19 mouse cellular contexts compared by ENCODE assay signal in the genomic region with DNA sequence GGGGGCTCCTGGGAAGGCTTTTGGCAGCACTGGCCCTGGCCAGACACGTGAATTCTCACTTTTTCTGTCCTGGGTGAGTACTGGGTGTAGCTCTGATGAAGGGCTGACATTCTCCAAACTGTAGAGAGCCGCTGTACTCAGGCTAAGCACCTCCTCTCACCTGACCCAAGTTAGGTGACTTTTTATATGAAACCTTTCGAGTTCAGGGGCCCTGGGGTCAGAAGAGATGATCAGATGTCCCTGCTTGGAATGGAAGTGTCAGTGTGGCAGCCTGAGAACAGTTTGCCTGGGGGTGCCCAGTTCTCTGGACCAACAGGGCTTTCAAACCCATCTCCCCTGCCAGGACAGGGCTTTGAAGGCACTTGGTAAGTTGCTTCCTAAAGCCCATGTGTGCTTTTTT. TPM values are rescaled to one million over a fixed set of nuclear protein-coding genes. Genes with fewer than 3 reads are reported as not detected.
DNase-seq lines count a peak whose midpoint lies in the region; ATAC-seq and TF ChIP-seq lines count a peak whose summit lies in the region.
"Had no signal": no experiment of that assay in that cellular context is flagged by ENCODE, and none has a peak within 500 bp of the region (broad histone marks: within the 10 kb centered on the region; RNA-seq: fewer than 3 reads in every experiment).

No protein-coding gene starts in this region.

- H3K9ac ChIP-seq in heart, embryonic 14.5 days (ENCODE audit: low read length), result peak overlapping the region; percentile 34; the same call in 1 of the 2 replicates
- no peak overlapping the region for H3K9ac ChIP-seq in lung, postnatal 0 days (replicated peaks; ENCODE audit: low read depth)
- no peak overlapping the region for H3K9ac ChIP-seq in stomach, postnatal 0 days (ENCODE audit: low read length)
- H3K9ac ChIP-seq: forebrain, embryonic 12.5 days; hindbrain, embryonic 13.5 days; neural tube, embryonic 13.5 days had no signal

- H3K4me1 ChIP-seq in heart, embryonic 14.5 days (ENCODE audit: control insufficient read depth in 2 of 2, insufficient read depth in 2 of 2, low read length in 2 of 2), result peaks cover 47 to 60% of the 10 kb centered on the region in 2 experiments
- H3K4me1 ChIP-seq in lung, postnatal 0 days (ENCODE audit: insufficient read depth, low read depth, low read length), result peaks cover 5% of the 10 kb centered on the region; the same call in 1 of the 2 replicates
- no peaks in the 10 kb centered on the region for H3K4me1 ChIP-seq in stomach, postnatal 0 days (replicated peaks; ENCODE audit: control insufficient read depth, insufficient read depth)

- no peak overlapping the region for H3K4me2 ChIP-seq in heart, embryonic 14.5 days (ENCODE audit: low read length)
- no peak overlapping the region for H3K4me2 ChIP-seq in lung, postnatal 0 days (replicated peaks; ENCODE audit: low read depth, low read length)
- H3K4me2 ChIP-seq in stomach, postnatal 0 days (replicated peaks; ENCODE audit: low read depth), result no peak overlapping the region
- H3K4me2 ChIP-seq: forebrain, embryonic 12.5 days; hindbrain, embryonic 13.5 days; neural tube, embryonic 13.5 days had no signal

- H3K9me3 ChIP-seq in heart, embryonic 14.5 days (ENCODE audit: control insufficient read depth, low read length), result no peaks in the 10 kb centered on the region
- no peaks in the 10 kb centered on the region for H3K9me3 ChIP-seq in lung, postnatal 0 days (ENCODE audit: low read length)
- no peaks in the 10 kb centered on the region for H3K9me3 ChIP-seq in stomach, postnatal 0 days (ENCODE audit: control insufficient read depth, low read length)
- H3K9me3 ChIP-seq: forebrain, embryonic 12.5 days; hindbrain, embryonic 13.5 days; midbrain, embryonic 10.5 days; neural tube, embryonic 13.5 days had no signal

- H3K27ac ChIP-seq in gastrocnemius, adult 2 months, result peak overlapping the region; percentile 77
- peak overlapping the region; percentile 68 to 78 for H3K27ac ChIP-seq in heart, embryonic 14.5 days (replicated peaks in 1 of 2; ENCODE audit: control insufficient read depth in 1 of 2, insufficient read depth in 1 of 2, low read depth in 2 of 2, low read length in 2 of 2)
- peak overlapping the region; percentile 43; the same call in 1 of the 2 replicates for H3K27ac ChIP-seq in lung, postnatal 0 days (ENCODE audit: low read length)
- 0 out of 2 replicates have a peak overlapping the region, but pooled peaks have one; percentile 8 for H3K27ac ChIP-seq in stomach, postnatal 0 days (replicated peaks)
- H3K27ac ChIP-seq: forebrain, embryonic 12.5 days; hindbrain, embryonic 13.5 days; left cerebral cortex, adult 2 months; midbrain, embryonic 10.5 days; neural tube, embryonic 13.5 days had no signal

- intact Hi-C loops in gastrocnemius, adult 2 months (cut with DNase I), result no loop called here
- intact Hi-C loops in gastrocnemius, postnatal 14 days (cut with DNase I; ENCODE audit: low total_unique reads), result no loop called here

- no peaks in the 10 kb centered on the region for H3K27me3 ChIP-seq in heart, embryonic 14.5 days (ENCODE audit: control insufficient read depth, insufficient read depth, low read length)
- H3K27me3 ChIP-seq in lung, postnatal 0 days (replicated peaks; ENCODE audit: insufficient read depth, low read length), result no peaks in the 10 kb centered on the region
- H3K27me3 ChIP-seq in stomach, postnatal 0 days (ENCODE audit: control insufficient read depth, insufficient read depth, low read length), result no peaks in the 10 kb centered on the region
- H3K27me3 ChIP-seq: hindbrain, embryonic 13.5 days; neural tube, embryonic 13.5 days had no signal

- TF ChIP-seq EP300 in lung, postnatal 0 days (IDR thresholded peaks at IDR 0.05), result no peak
- TF ChIP-seq EP300 in stomach, postnatal 0 days (optimal IDR thresholded peaks at IDR 0.05), result no peak

- DNase-seq in gastrocnemius, adult 2 months, result no peak
- no peak for DNase-seq in gastrocnemius, postnatal 14 days
- no peak for DNase-seq in heart, adult 18-20 months
- no peak for DNase-seq in lung, postnatal 0 days (ENCODE audit: low spot score)
- no peak for DNase-seq in lung, adult 18-20 months
- no peak for DNase-seq in stomach, postnatal 0 days (ENCODE audit: low spot score)
- DNase-seq: adrenal gland, postnatal 14 days; lung, postnatal 10 days had no signal

- no peak for ATAC-seq in heart, embryonic 14.5 days (ENCODE audit: insufficient number of reproducible peaks, insufficient read depth, low FRiP score, low read depth)
- ATAC-seq in lung, postnatal 0 days, result no peak
- no peak for ATAC-seq in stomach, postnatal 0 days (ENCODE audit: low FRiP score, low TSS enrichment)
- ATAC-seq: CD4-positive, CD25-positive, alpha-beta regulatory T cell, adult 4 months; inflammation-experienced regulatory T-cells, adult 6 months; midbrain, embryonic 16.5 days had no signal

- TF ChIP-seq CTCF in gastrocnemius, adult 2 months (IDR thresholded peaks at IDR 0.05), result no peak
- TF ChIP-seq CTCF in lung, postnatal 0 days (IDR thresholded peaks at IDR 0.05), result no peak
- no peak for TF ChIP-seq CTCF in stomach, postnatal 0 days (IDR thresholded peaks at IDR 0.05; ENCODE audit: low read depth)

- 83% methylated on average over 3 of the region's 3 CpGs for WGBS in heart, embryonic 14.5 days
- WGBS in lung, postnatal 0 days, result 52% methylated on average over 3 of the region's 3 CpGs
- 72% methylated on average over 3 of the region's 3 CpGs for WGBS in stomach, postnatal 0 days

- no peak overlapping the region for H3K4me3 ChIP-seq in gastrocnemius, adult 2 months
- H3K4me3 ChIP-seq in heart, embryonic 14.5 days (ENCODE audit: control insufficient read depth in 1 of 2, insufficient read depth in 1 of 2, low read depth in 1 of 2, low read length in 2 of 2), result no peak overlapping the region
- no peak overlapping the region for H3K4me3 ChIP-seq in lung, postnatal 0 days (ENCODE audit: low read depth, low read length)
- H3K4me3 ChIP-seq in stomach, postnatal 0 days (ENCODE audit: low read depth, low read length), result no peak overlapping the region
- H3K4me3 ChIP-seq: erythroblast, embryonic 14.5 days; forebrain, embryonic 12.5 days; hindbrain, embryonic 13.5 days; left cerebral cortex, adult 2 months; midbrain, embryonic 10.5 days; myocyte; neural tube, embryonic 13.5 days had no signal

- H3K36me3 ChIP-seq in heart, embryonic 14.5 days (ENCODE audit: control insufficient read depth, insufficient read depth, low read length), result peaks cover 15% of the 10 kb centered on the region
- no peaks in the 10 kb centered on the region for H3K36me3 ChIP-seq in lung, postnatal 0 days (ENCODE audit: insufficient read depth, low read length)
- H3K36me3 ChIP-seq in stomach, postnatal 0 days (ENCODE audit: control insufficient read depth, insufficient read depth, low read length), result no peaks in the 10 kb centered on the region
- H3K36me3 ChIP-seq: forebrain, embryonic 12.5 days; hindbrain, embryonic 13.5 days; midbrain, embryonic 10.5 days; neural tube, embryonic 13.5 days had no signal

RNA-seq across cellular contexts. Expression of a gene that starts 8.2 kb away (rescaled TPM):
- 10 to 100 TPM; 27.2 to 46.2 TPM for total RNA-seq in gastrocnemius, adult 2 months (2021)
- total RNA-seq in gastrocnemius, postnatal 14 days (2021), result 10 to 100 TPM; 19.9 to 21.2 TPM
- 40.3 and 40.6 TPM in 2 replicates for polyA plus RNA-seq in heart, embryonic 14.5 days (2014; fragmentation: Nextera tagmentation; extraction: Ambion mirVana)
- 10 to 100 TPM; 55.4 to 77.7 TPM for total RNA-seq in heart, adult 18-20 months (2021)
- 21.4 and 26.5 TPM in 2 replicates for polyA plus RNA-seq in lung, postnatal 0 days (2015; fragmentation: Nextera tagmentation; extraction: Ambion mirVana)
- polyA plus RNA-seq in stomach, postnatal 0 days (2015; fragmentation: Nextera tagmentation; extraction: Ambion mirVana), result 28.4 and 30.2 TPM in 2 replicates
- polyA plus RNA-seq: CD4-positive, CD25-positive, alpha-beta regulatory T cell, adult 4 months; erythroblast, embryonic 14.5 days; inflammation-experienced regulatory T-cells, adult 6 months had no signal

RNA-seq across cellular contexts. Expression of a gene that starts 39.3 kb away (rescaled TPM):
- 1 to 10 TPM; 4.7 to 7.9 TPM for total RNA-seq in gastrocnemius, adult 2 months (2021)
- total RNA-seq in gastrocnemius, postnatal 14 days (2021), result 10 to 100 TPM; 15.6 to 18.8 TPM
- 11.5 and 14.6 TPM in 2 replicates for polyA plus RNA-seq in heart, embryonic 14.5 days (2014; fragmentation: Nextera tagmentation; extraction: Ambion mirVana)
- 10 to 100 TPM; 30.2 to 31.9 TPM for total RNA-seq in heart, adult 18-20 months (2021)
- polyA plus RNA-seq in lung, postnatal 0 days (2015; fragmentation: Nextera tagmentation; extraction: Ambion mirVana), result 7.3 and 8.6 TPM in 2 replicates
- 55.5 and 58.6 TPM in 2 replicates for polyA plus RNA-seq in stomach, postnatal 0 days (2015; fragmentation: Nextera tagmentation; extraction: Ambion mirVana)

Comparison
In these comparisons a context has a peak if more than half of its experiments do, and no peak if none do; other contexts are left out.
1. H3K27ac ChIP-seq: peak in every context shown above with its lines; median percentile 77 in gastrocnemius, adult 2 months; 73 in heart, embryonic 14.5 days; 43 in lung, postnatal 0 days; 8 in stomach, postnatal 0 days.